Mouse (Mus musculus) hindbrain, embryonic 15.5 days (tissue): ENCODE measurements around the gene Slc26a6. TPM values are rescaled to one million over a fixed set of nuclear protein-coding genes. Genes with fewer than 3 reads are reported as not detected.

Source experiments
- ATAC-seq: fragments of 200-750 bp; cut with Nextera tagmentation; 2 replicates; pipeline ENCODE4 v1.8.0; 2017; ENCODE audit warnings: low read depth, moderate number of reproducible peaks, moderate TSS enrichment; ENCODE audit not compliant: low FRiP score
- H3K27ac ChIP-seq: fragments of 300-500 bp; sonication (generic); replicated peaks from 2 replicates; pipeline ENCODE4 v1.5.1; 2015; ENCODE audit warnings: mild to moderate bottlenecking, inconsistent platforms
- H3K27me3 ChIP-seq: fragments of 300-500 bp; sonication (generic); 2 replicates; pipeline ENCODE4 v1.6.1; 2015; ENCODE audit warnings: control low read depth, inconsistent platforms
- H3K36me3 ChIP-seq: fragments of 300-500 bp; sonication (generic); 2 replicates; pipeline ENCODE4 v1.6.1; 2015; ENCODE audit warnings: control low read depth, inconsistent platforms
- H3K4me1 ChIP-seq: fragments of 300-500 bp; sonication (generic); replicated peaks from 2 replicates; pipeline ENCODE4 v1.6.1; 2015; ENCODE audit warnings: control low read depth, inconsistent platforms
- H3K4me2 ChIP-seq: fragments of 300-500 bp; sonication (generic); 2 replicates; pipeline ENCODE4 v1.6.1; 2015; ENCODE audit warnings: moderate library complexity, mild to moderate bottlenecking, inconsistent platforms
- H3K4me3 ChIP-seq: fragments of 300-500 bp; sonication (generic); 2 replicates; pipeline ENCODE4 v1.5.1; 2015; ENCODE audit warnings: mild to moderate bottlenecking, inconsistent platforms
- H3K9ac ChIP-seq: fragments of 300-500 bp; sonication (generic); 2 replicates; pipeline ENCODE4 v1.6.1; 2015; ENCODE audit warnings: inconsistent platforms
- H3K9me3 ChIP-seq: fragments of 300-500 bp; sonication (generic); 2 replicates; pipeline ENCODE4 v1.6.1; 2016; ENCODE audit warnings: control low read depth, inconsistent platforms
- WGBS: fragments of 180-500 bp; shearing (Covaris S2); methylation state at CpG from one replicate; pipeline ENCODE4 v1.1.7; 2015; 5-methylcytosine and 5-hydroxymethylcytosine counted together
- polyA plus RNA-seq: library from polyadenylated mRNA; unstranded; fragments of >200 nt; fragmentation: Nextera tagmentation; extraction: Ambion mirVana; gene quantifications from 2 replicates; pipeline ENCODE4 v1.2.1, GENCODE M21; 2015

Slc26a6 gene
- polyA plus RNA-seq, 1 experiment from 2014 or later, result 22.1 TPM

- no peak overlapping the region for H3K27ac ChIP-seq
- H3K27me3 ChIP-seq, result no peaks in the 10 kb centered on the region
- H3K9me3 ChIP-seq, result no peaks in the 10 kb centered on the region
- no peak for ATAC-seq
- no peak overlapping the region for H3K4me2 ChIP-seq
- H3K9ac ChIP-seq, result no peak overlapping the region
- H3K4me1 ChIP-seq, result peaks cover 5% of the 10 kb centered on the region
- H3K4me3 ChIP-seq, result no peak overlapping the region
- 81% methylated on average over 17 of the region's 17 CpGs for WGBS
- H3K36me3 ChIP-seq, result peaks cover 67% of the 10 kb centered on the region
Observed at GRCm38 (mm10) chr9:108848419-108848818, 4.7 kb upstream of the Slc26a6 start.

GRCm38 (mm10) chr9:108853635-108854240 lies 655 bp downstream of the Slc26a6 start:
- 2% methylated on average over 25 of the region's 25 CpGs for WGBS
- H3K27ac ChIP-seq, result peak overlapping the region; percentile 83
- peak overlapping the region; percentile 69 for H3K4me3 ChIP-seq
- H3K9me3 ChIP-seq, result no peaks in the 10 kb centered on the region
- H3K4me1 ChIP-seq, result peaks cover 17% of the 10 kb centered on the region
- peak overlapping the region; percentile 59 for H3K9ac ChIP-seq
- no peaks in the 10 kb centered on the region for H3K27me3 ChIP-seq
- ATAC-seq, result peak; percentile 88
- H3K4me2 ChIP-seq, result peak overlapping the region; percentile 67
- peaks cover 37% of the 10 kb centered on the region for H3K36me3 ChIP-seq

GRCm38 (mm10) chr9:108854241-108854696 lies 1.2 kb downstream of the Slc26a6 start:
- Histone ChIP-seq H3K27ac (peak overlapping the region; percentile 83), H3K27me3 (no peaks in the 10 kb centered on the region), H3K9me3 (no peaks in the 10 kb centered on the region), H3K9ac (peak overlapping the region; percentile 59), H3K4me1 (peaks cover 17% of the 10 kb centered on the region), H3K36me3 (peaks cover 35% of the 10 kb centered on the region), H3K4me3 (peak overlapping the region; percentile 69), H3K4me2 (peak overlapping the region; percentile 67)
- ATAC-seq, result peak; percentile 77
- under 1% methylated on average over 28 of the region's 28 CpGs for WGBS

GRCm38 (mm10) chr9:108855335-108855734 lies 2.3 kb downstream of the Slc26a6 start:
- Histone ChIP-seq H3K4me3 (no peak overlapping the region), H3K9ac (no peak overlapping the region), H3K27me3 (no peaks in the 10 kb centered on the region), H3K4me1 (peaks cover 17% of the 10 kb centered on the region), H3K4me2 (peak overlapping the region; percentile 67; the same call in 1 of the 2 replicates), H3K27ac (no peak overlapping the region), H3K36me3 (peaks cover 28% of the 10 kb centered on the region), H3K9me3 (no peaks in the 10 kb centered on the region)
- 72% methylated on average over 5 of the region's 5 CpGs for WGBS
- ATAC-seq, result no peak

- peaks cover 31% of the 10 kb centered on the region for H3K36me3 ChIP-seq
- peaks cover 9% of the 10 kb centered on the region for H3K4me1 ChIP-seq
- no peak for ATAC-seq
Observed at GRCm38 (mm10) chr9:108858792-108859527, 5.9 kb downstream of the Slc26a6 start.

GRCm38 (mm10) chr9:108912308-108912707 lies 59.2 kb downstream of the Slc26a6 start:
- H3K4me3 ChIP-seq, result no peak overlapping the region
- no peaks in the 10 kb centered on the region for H3K36me3 ChIP-seq
- ATAC-seq, result no peak
- no peaks in the 10 kb centered on the region for H3K4me1 ChIP-seq
- H3K27ac ChIP-seq, result no peak overlapping the region
- 74% methylated on average over 6 of the region's 6 CpGs for WGBS
- no peaks in the 10 kb centered on the region for H3K27me3 ChIP-seq
- H3K4me2 ChIP-seq, result no peak overlapping the region
- H3K9me3 ChIP-seq, result no peaks in the 10 kb centered on the region
- no peak overlapping the region for H3K9ac ChIP-seq

More at GRCm38 (mm10) chr9:108858792-108859527, 5.9 kb downstream of the Slc26a6 start:
- H3K4me2 ChIP-seq, result no peak overlapping the region
- no peak overlapping the region for H3K9ac ChIP-seq
- 76% methylated on average over 8 of the region's 8 CpGs for WGBS
- no peak overlapping the region for H3K27ac ChIP-seq
- H3K27me3 ChIP-seq, result no peaks in the 10 kb centered on the region
- H3K9me3 ChIP-seq, result no peaks in the 10 kb centered on the region
- no peak overlapping the region for H3K4me3 ChIP-seq

GRCm38 (mm10) chr9:108913161-108913560 lies 60.1 kb downstream of the Slc26a6 start:
- Histone ChIP-seq H3K9ac (no peak overlapping the region), H3K36me3 (no peaks in the 10 kb centered on the region), H3K4me1 (no peaks in the 10 kb centered on the region), H3K4me2 (no peak overlapping the region), H3K9me3 (no peaks in the 10 kb centered on the region), H3K4me3 (no peak overlapping the region), H3K27me3 (no peaks in the 10 kb centered on the region), H3K27ac (no peak overlapping the region)
- WGBS, result 91% methylated on average over 7 of the region's 7 CpGs
- no peak for ATAC-seq

GRCm38 (mm10) chr9:108913621-108914020 lies 60.5 kb downstream of the Slc26a6 start:
- WGBS, result 57% methylated on average over 10 of the region's 10 CpGs
- H3K27me3 ChIP-seq, result no peaks in the 10 kb centered on the region
- H3K9ac ChIP-seq, result no peak overlapping the region
- H3K4me2 ChIP-seq, result no peak overlapping the region
- H3K27ac ChIP-seq, result no peak overlapping the region
- H3K4me3 ChIP-seq, result no peak overlapping the region
- ATAC-seq, result no peak
- H3K36me3 ChIP-seq, result no peaks in the 10 kb centered on the region
- no peaks in the 10 kb centered on the region for H3K9me3 ChIP-seq
- H3K4me1 ChIP-seq, result no peaks in the 10 kb centered on the region

- Histone ChIP-seq H3K27ac (no peak within 1 kb of the TSS), H3K4me1 (no peaks in the 10 kb centered on the region), H3K36me3 (no peaks in the 10 kb centered on the region), H3K4me3 (no peak within 1 kb of the TSS), H3K9me3 (no peaks in the 10 kb centered on the region), H3K4me2 (no peak within 1 kb of the TSS), H3K9ac (no peak within 1 kb of the TSS), H3K27me3 (no peaks in the 10 kb centered on the region)
- WGBS, result 52% methylated on average over 6 of the region's 6 CpGs
- peak; percentile 92 for ATAC-seq
Observed at GRCm38 (mm10) chr9:108914491-108914890, 61.4 kb downstream of the Slc26a6 start, which contains the start of gene Tmem89. TSS of gene Tmem89 (plus strand) at chr9:108914619.

GRCm38 (mm10) chr9:108925897-108926296 lies 72.8 kb downstream of the Slc26a6 start:
- no peaks in the 10 kb centered on the region for H3K9me3 ChIP-seq
- no peaks in the 10 kb centered on the region for H3K27me3 ChIP-seq
- no peak overlapping the region for H3K27ac ChIP-seq
- no peak overlapping the region for H3K4me2 ChIP-seq
- H3K36me3 ChIP-seq, result no peaks in the 10 kb centered on the region
- ATAC-seq, result no peak
- 82% methylated on average over 8 of the region's 8 CpGs for WGBS
- no peak overlapping the region for H3K9ac ChIP-seq
- H3K4me3 ChIP-seq, result no peak overlapping the region
- H3K4me1 ChIP-seq, result no peaks in the 10 kb centered on the region

- Histone ChIP-seq H3K4me3 (no peak overlapping the region), H3K27me3 (no peaks in the 10 kb centered on the region), H3K4me1 (no peaks in the 10 kb centered on the region), H3K9me3 (no peaks in the 10 kb centered on the region), H3K27ac (no peak overlapping the region), H3K4me2 (no peak overlapping the region), H3K36me3 (no peaks in the 10 kb centered on the region), H3K9ac (no peak overlapping the region)
- no peak for ATAC-seq
- 89% methylated on average over 3 of the region's 3 CpGs for WGBS
Observed at GRCm38 (mm10) chr9:108928424-108928823, 75.3 kb downstream of the Slc26a6 start.

- peak overlapping the region; percentile 44 for H3K4me2 ChIP-seq
- H3K9me3 ChIP-seq, result no peaks in the 10 kb centered on the region
- peaks cover 22% of the 10 kb centered on the region for H3K36me3 ChIP-seq
- WGBS, result 20% methylated on average over 3 of the region's 3 CpGs
- ATAC-seq, result 0 out of 2 replicates have a peak, but pooled peaks have one; percentile 10
- peaks cover 10% of the 10 kb centered on the region for H3K4me1 ChIP-seq
- H3K9ac ChIP-seq, result 0 out of 2 replicates have a peak overlapping the region, but pooled peaks have one; percentile 0
- H3K27ac ChIP-seq, result no peak overlapping the region
- no peaks in the 10 kb centered on the region for H3K27me3 ChIP-seq
- peak overlapping the region; percentile 93 for H3K4me3 ChIP-seq
Observed at GRCm38 (mm10) chr9:108935991-108936390, 82.9 kb downstream of the Slc26a6 start.
